Mouse (Mus musculus) hematopoietic stem cell, adult 5-6 weeks (primary cell): ENCODE measurements at regions not wholly inside any gene's neighbourhood (a gene's known extent, or its start where the extent isn't known, plus 50 kb on each side); places are given as distances from the start of the nearest gene placed in this dataset.
A peak's percentile ranks its signal among the peaks of the same experiment; 100 is the strongest.

Experiments used
- ATAC-seq, 2 experiments: fragments of 125-278 bp in 1 of 2; replicated peaks in 1 of 2; 2 replicates each; pipeline ENCODE4 v1.8.0; 2016 to 2017; ENCODE audit warnings: inconsistent platforms in 2 of 2, mild to moderate bottlenecking in 2 of 2, moderate number of reproducible peaks in 2 of 2, low read depth in 1 of 2, moderate TSS enrichment in 1 of 2; ENCODE audit not compliant: low FRiP score in 2 of 2, poor library complexity in 2 of 2, severe bottlenecking in 2 of 2, insufficient read depth in 1 of 2, low TSS enrichment in 1 of 2

GRCm38 (mm10) chr7:125038840-125039239 lies 405.6 kb upstream of the Kdm8 start:
- ATAC-seq, result no peak

GRCm38 (mm10) chr7:125055951-125056625 lies 388.4 kb upstream of the Kdm8 start:
- no peak for ATAC-seq

GRCm38 (mm10) chr7:125102464-125102863 lies 342.0 kb upstream of the Kdm8 start:
- no peak for ATAC-seq

GRCm38 (mm10) chr7:125104011-125104410 lies 340.5 kb upstream of the Kdm8 start:
- ATAC-seq, result no peak

- ATAC-seq, result no peak
These were observed 331.6 kb upstream of the Kdm8 start for GRCm38 (mm10) chr7:125112820-125113273.

- no peak for ATAC-seq
These were observed 329.0 kb upstream of the Kdm8 start for GRCm38 (mm10) chr7:125115322-125115996.

- no peak for ATAC-seq
These were observed 327.3 kb upstream of the Kdm8 start for GRCm38 (mm10) chr7:125117173-125117572.

GRCm38 (mm10) chr7:125129187-125129586 lies 315.3 kb upstream of the Kdm8 start:
- no peak for ATAC-seq

GRCm38 (mm10) chr7:125131968-125132367 lies 312.5 kb upstream of the Kdm8 start:
- ATAC-seq, result peak in 1 of 2 experiments; percentile 49; a peak in 2 of 4 replicates

- peak; percentile 73 to 82 for ATAC-seq
These were observed 305.9 kb upstream of the Kdm8 start for GRCm38 (mm10) chr7:125138607-125139006.

- ATAC-seq, result peak; percentile 67 to 74; a peak in 2 of 4 replicates
These were observed 305.3 kb upstream of the Kdm8 start for GRCm38 (mm10) chr7:125139196-125139595.

GRCm38 (mm10) chr7:125140854-125141253 lies 303.6 kb upstream of the Kdm8 start:
- ATAC-seq, result no peak

GRCm38 (mm10) chr7:125141864-125142263 lies 302.6 kb upstream of the Kdm8 start:
- no peak for ATAC-seq

- ATAC-seq, result no peak
These were observed 298.5 kb upstream of the Kdm8 start for GRCm38 (mm10) chr7:125146025-125146424.

GRCm38 (mm10) chr7:125149151-125149550 lies 295.3 kb upstream of the Kdm8 start:
- no peak for ATAC-seq

- ATAC-seq, result peak; percentile 30 to 44; a peak in 1 of 4 replicates
These were observed 294.7 kb upstream of the Kdm8 start for GRCm38 (mm10) chr7:125149740-125150139.

GRCm38 (mm10) chr7:125152281-125152680 lies 292.2 kb upstream of the Kdm8 start:
- ATAC-seq, result no peak

- ATAC-seq, result no peak
These were observed 289.2 kb upstream of the Kdm8 start for GRCm38 (mm10) chr7:125155291-125155690.

GRCm38 (mm10) chr7:125166881-125167351 lies 277.6 kb upstream of the Kdm8 start:
- no peak for ATAC-seq
